Mouse (Mus musculus) layer of hippocampus, adult 2 months (tissue): Measurements from ENCODE around the gene Ifnar1. TPM values are rescaled to one million over a fixed set of nuclear protein-coding genes. Genes with fewer than 3 reads are reported as not detected.
A peak's percentile ranks its signal among the peaks of the same experiment; 100 is the strongest.
"Not testable (repeated sequence)": the region's sequence is repeated elsewhere in the genome, so short reads cannot be mapped to it uniquely, and the experiment has no call there.

Experiments
- DNase-seq, 2 experiments: peaks; one replicate each; pipeline ENCODE4 v3.0.0; 2022; ENCODE audit warnings: low spot score in 2 of 2
- H3K27ac ChIP-seq: fragments of 200-600 bp; 2 replicates; pipeline ENCODE4 v1.8.1; 2022
- H3K4me3 ChIP-seq: fragments of 200-600 bp; 2 replicates; pipeline ENCODE4 v1.8.1; 2022; ENCODE audit warnings: mild to moderate bottlenecking
- CTCF ChIP-seq: fragments of 200-600 bp; conservative IDR thresholded peaks from 2 replicates; pipeline ENCODE4 v1.8.1; 2022; ENCODE audit warnings: antibody characterized with exemption, mild to moderate bottlenecking, moderate library complexity
- long read RNA-seq, 2 experiments: library from polyadenylated mRNA; stranded (forward); transcript quantifications; one replicate each; pipeline ENCODE4 v2.0.0; 2021; ENCODE audit warnings: borderline mapping rate in 2 of 2
- total RNA-seq, 2 experiments: library from RNA; stranded (reverse); gene quantifications; 2 replicates each; pipeline ENCODE4 v1.2.3; 2021

The Ifnar1 gene
- total RNA-seq, result 10 to 100 TPM; 42.2 to 45.9 TPM
- long read RNA-seq, experiment 1, transcript Ifnar1-201 (11 exons, 3,909 nt), result major isoform, 22 of 29 reads
- long read RNA-seq, experiment 1, partial matches to known transcripts, result 2 of 29 reads
- long read RNA-seq, experiment 1, other reads (novel, unspliced or antisense), result 5 of 29 reads
- long read RNA-seq, experiment 2, transcript Ifnar1-201 (11 exons, 3,909 nt), result major isoform, 19 of 26 reads
- long read RNA-seq, experiment 2, partial matches to known transcripts, result 2 of 26 reads
- long read RNA-seq, experiment 2, other reads (novel, unspliced or antisense), result 5 of 26 reads

GRCm38 (mm10) chr16:91484808-91485700, at the start of gene Ifnar1:
TSS of gene Ifnar1 (plus strand) at chr16:91485238.
- Histone ChIP-seq H3K27ac (peak within 1 kb of the TSS; percentile 97), H3K4me3 (peak within 1 kb of the TSS; percentile 86)
- peak; percentile 34; the same call in 1 of the 2 replicates for TF ChIP-seq CTCF
- peak; percentile 97 for DNase-seq

GRCm38 (mm10) chr16:91438081-91438480, 47.0 kb upstream of the Ifnar1 start:
- TF ChIP-seq CTCF, result no peak
- H3K27ac ChIP-seq, result no peak overlapping the region
- DNase-seq, result no peak
- H3K4me3 ChIP-seq, result no peak overlapping the region

GRCm38 (mm10) chr16:91438599-91438998, 46.4 kb upstream of the Ifnar1 start:
- H3K27ac ChIP-seq, H3K4me3 ChIP-seq, DNase-seq: not testable (repeated sequence)

- no peak for DNase-seq
- no peak overlapping the region for H3K4me3 ChIP-seq
- TF ChIP-seq CTCF, result peak; percentile 60
- H3K27ac ChIP-seq, result peak overlapping the region; percentile 61; the same call in 1 of the 2 replicates
Measured at GRCm38 (mm10) chr16:91441366-91441765, 43.7 kb upstream of the Ifnar1 start.

GRCm38 (mm10) chr16:91441811-91442240, 43.2 kb upstream of the Ifnar1 start:
- no peak for TF ChIP-seq CTCF
- Histone ChIP-seq H3K27ac (peak overlapping the region; percentile 19; the same call in 1 of the 2 replicates), H3K4me3 (no peak overlapping the region)
- no peak for DNase-seq

- Histone ChIP-seq H3K27ac (peak overlapping the region; percentile 5; the same call in 1 of the 2 replicates), H3K4me3 (no peak overlapping the region)
- no peak for TF ChIP-seq CTCF
- no peak for DNase-seq
Measured at GRCm38 (mm10) chr16:91442446-91442845, 42.6 kb upstream of the Ifnar1 start.

- TF ChIP-seq CTCF, result no peak
- Histone ChIP-seq H3K27ac (0 out of 2 replicates have a peak overlapping the region, but pooled peaks have one; percentile 5), H3K4me3 (no peak overlapping the region)
- no peak for DNase-seq
Measured at GRCm38 (mm10) chr16:91443211-91443611, 41.8 kb upstream of the Ifnar1 start.

GRCm38 (mm10) chr16:91444847-91445246, 40.2 kb upstream of the Ifnar1 start:
- no peak for DNase-seq
- no peak for TF ChIP-seq CTCF
- H3K27ac ChIP-seq, result no peak overlapping the region
- H3K4me3 ChIP-seq, result no peak overlapping the region

GRCm38 (mm10) chr16:91445566-91445965, 39.5 kb upstream of the Ifnar1 start:
- Histone ChIP-seq H3K27ac (no peak overlapping the region), H3K4me3 (no peak overlapping the region)
- no peak for TF ChIP-seq CTCF
- no peak for DNase-seq

- no peak for DNase-seq
- H3K27ac ChIP-seq, result no peak overlapping the region
- TF ChIP-seq CTCF, result no peak
Measured at GRCm38 (mm10) chr16:91446778-91447511, 38.1 kb upstream of the Ifnar1 start.

GRCm38 (mm10) chr16:91447512-91447900, 37.5 kb upstream of the Ifnar1 start:
- no peak for TF ChIP-seq CTCF
- no peak overlapping the region for H3K4me3 ChIP-seq
- H3K27ac ChIP-seq, result no peak overlapping the region
- no peak for DNase-seq

More at GRCm38 (mm10) chr16:91446778-91447511, 38.1 kb upstream of the Ifnar1 start:
- H3K4me3 ChIP-seq, result no peak overlapping the region

- no peak for DNase-seq
- TF ChIP-seq CTCF, result no peak
- H3K4me3 ChIP-seq, result no peak overlapping the region
- H3K27ac ChIP-seq, result no peak overlapping the region
Measured at GRCm38 (mm10) chr16:91448088-91448487, 37.0 kb upstream of the Ifnar1 start.

- Histone ChIP-seq H3K4me3 (no peak overlapping the region), H3K27ac (no peak overlapping the region)
- no peak for TF ChIP-seq CTCF
- no peak for DNase-seq
Measured at GRCm38 (mm10) chr16:91448895-91449294, 36.1 kb upstream of the Ifnar1 start.
